Mouse (Mus musculus) induced T-regulatory cell, adult 2 months (primary cell): ENCODE data around the gene Zbtb37.

ENCODE experiments used
- DNase-seq: peaks from one replicate; pipeline ENCODE4 v3.0.0-alpha.2; 2012; ENCODE audit warnings: low read depth

The Zbtb37 gene

GRCm38 (mm10) chr1:160980021-160980420, 54.6 kb downstream of the Zbtb37 start:
- DNase-seq: no peak

- no peak for DNase-seq
Observed at GRCm38 (mm10) chr1:160978071-160978735, 56.4 kb downstream of the Zbtb37 start, which contains the start of gene Serpinc1. TSS of gene Serpinc1 (plus strand) at chr1:160978585.

- no peak for DNase-seq
Observed at GRCm38 (mm10) chr1:160968643-160969042, 66.0 kb downstream of the Zbtb37 start.

GRCm38 (mm10) chr1:160967268-160967667, 67.4 kb downstream of the Zbtb37 start:
- DNase-seq: no peak

GRCm38 (mm10) chr1:160963199-160963598, 71.5 kb downstream of the Zbtb37 start:
- no peak for DNase-seq
